Mouse (Mus musculus): Measurements from ENCODE around the gene Il18rap.

GRCm38 (mm10) chr1:40586776-40587175, 71.6 kb downstream of the Il18rap start:
- TF ChIP-seq POLR2A (IDR thresholded peaks at IDR 0.05; ENCODE audit: borderline replicate concordance, insufficient read depth, low read length) = no peak
- TF ChIP-seq CTCF (IDR thresholded peaks at IDR 0.05; ENCODE audit: borderline replicate concordance, insufficient read depth, low read depth, low read length) = no peak

Data from cerebellum, adult 2 months (tissue).